Mouse (Mus musculus) heart, postnatal 36 days (tissue): ENCODE data around the gene Dcaf11. TPM values are rescaled to one million over a fixed set of nuclear protein-coding genes. Genes with fewer than 3 reads are reported as not detected.

Experiments
- DNase-seq, 2 experiments: peaks; one replicate each; pipeline ENCODE4 v3.0.0; 2021 to 2022
- intact Hi-C: fragments of 180-260 bp; cut with DNase I; formaldehyde crosslinking; loops from one replicate; pipeline ENCODE4 v1.15.1; 2025
- total RNA-seq, 2 experiments: library from RNA; stranded (reverse); gene quantifications; 2 replicates each; pipeline ENCODE4 v1.2.3; 2021

Dcaf11 gene
- total RNA-seq, 2 experiments from 2014 or later = 138 to 148 TPM

GRCm38 (mm10) chr14:55581981-55582681 is 22.3 kb downstream of the Dcaf11 start:
- no peak for DNase-seq
- intact Hi-C loops = no loop called here

GRCm38 (mm10) chr14:55584303-55584701 is 24.5 kb downstream of the Dcaf11 start:
- intact Hi-C loops = no loop called here
- DNase-seq = no peak

DNA sequence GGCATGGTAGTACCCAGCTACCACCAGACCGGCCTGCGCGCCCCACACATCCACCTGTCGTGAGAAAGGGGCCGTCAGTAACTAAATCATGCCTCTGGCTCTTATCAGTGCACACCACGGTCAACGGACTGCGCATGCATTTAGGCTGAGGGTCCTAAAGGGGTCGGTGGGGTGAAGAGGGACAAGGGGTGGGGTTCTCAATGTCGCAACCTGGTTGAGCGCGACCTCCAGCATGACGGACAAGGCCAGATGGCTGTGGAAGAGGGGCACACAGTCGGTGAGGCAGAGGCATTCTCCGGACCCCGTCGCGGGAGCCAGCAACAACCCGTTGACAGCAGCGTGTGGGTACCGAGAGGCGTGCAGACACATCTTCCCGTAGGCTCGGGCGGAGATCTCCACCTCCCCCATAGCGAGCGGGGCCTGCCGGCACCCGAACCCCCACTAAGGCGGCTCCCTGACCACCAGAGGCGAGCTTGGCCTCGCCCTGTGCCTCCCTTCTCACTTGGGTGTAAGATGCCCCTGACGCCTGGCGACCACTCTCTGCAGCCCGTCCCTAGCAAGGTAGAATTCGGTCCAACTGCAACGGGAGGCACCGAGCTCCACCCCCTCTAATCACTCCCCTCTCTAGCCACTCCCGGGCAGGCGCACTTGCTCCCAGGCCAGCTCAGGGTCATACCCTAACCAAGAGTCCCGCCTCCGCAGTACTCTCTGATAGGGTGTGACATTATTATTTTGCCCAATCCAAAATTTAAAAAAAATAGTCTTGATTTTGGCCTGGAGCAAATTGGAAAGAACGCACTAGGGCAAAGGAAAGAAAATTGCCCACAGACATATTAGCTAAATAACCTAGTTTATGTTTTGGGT is 25.1 kb downstream of the Dcaf11 start, which contains the start of gene Emc9:
Gene Emc9 (minus strand): TSS at position 601 of the 864 bp plus-strand sequence.
- peak; percentile 77 to 81 for DNase-seq
- intact Hi-C loops = no loop called here

- intact Hi-C loops = no loop called here
- no peak for DNase-seq
These were observed 25.8 kb downstream of the Dcaf11 start for GRCm38 (mm10) chr14:55585566-55585960.

- DNase-seq = no peak
- intact Hi-C loops = no loop called here
These were observed 26.3 kb downstream of the Dcaf11 start for GRCm38 (mm10) chr14:55586149-55586548.

DNA sequence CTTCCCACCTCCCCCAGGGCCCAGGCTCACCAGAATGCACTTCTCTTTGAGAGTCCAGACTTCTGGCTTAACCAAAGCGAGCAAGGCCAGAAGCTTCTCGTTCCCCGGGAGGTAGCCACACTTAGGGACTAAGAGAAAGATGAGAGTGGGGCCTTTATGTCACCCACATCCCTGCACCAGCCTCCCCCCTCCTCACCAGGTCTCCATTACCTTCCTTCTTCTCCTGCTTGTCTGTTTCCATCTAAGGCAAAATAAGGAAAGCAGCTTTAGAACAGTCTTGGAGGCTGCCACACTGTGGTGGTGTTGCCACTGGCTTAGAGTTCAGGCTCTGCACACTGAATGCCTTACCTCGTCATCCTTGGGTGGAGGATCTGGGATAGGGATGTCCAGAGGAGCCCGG is 29.5 kb downstream of the Dcaf11 start:
- DNase-seq = no peak
- intact Hi-C loops = no loop called here

- no peak for DNase-seq
- intact Hi-C loops = no loop called here
These were observed 30.1 kb downstream of the Dcaf11 start for GRCm38 (mm10) chr14:55589771-55590448.

- intact Hi-C loops = no loop called here
- peak in 1 of 2 experiments; percentile 90 for DNase-seq
These were observed 31.0 kb downstream of the Dcaf11 start, which contains the start of gene Psme2 for GRCm38 (mm10) chr14:55590748-55591330. Psme2 (minus strand) TSS chr14:55591113.

GRCm38 (mm10) chr14:55591331-55591891 is 31.6 kb downstream of the Dcaf11 start, which contains the start of gene Rnf31:
Rnf31 (plus strand) TSS chr14:55591708.
- DNase-seq = peak; percentile 91
- intact Hi-C loops = no loop called here

DNA sequence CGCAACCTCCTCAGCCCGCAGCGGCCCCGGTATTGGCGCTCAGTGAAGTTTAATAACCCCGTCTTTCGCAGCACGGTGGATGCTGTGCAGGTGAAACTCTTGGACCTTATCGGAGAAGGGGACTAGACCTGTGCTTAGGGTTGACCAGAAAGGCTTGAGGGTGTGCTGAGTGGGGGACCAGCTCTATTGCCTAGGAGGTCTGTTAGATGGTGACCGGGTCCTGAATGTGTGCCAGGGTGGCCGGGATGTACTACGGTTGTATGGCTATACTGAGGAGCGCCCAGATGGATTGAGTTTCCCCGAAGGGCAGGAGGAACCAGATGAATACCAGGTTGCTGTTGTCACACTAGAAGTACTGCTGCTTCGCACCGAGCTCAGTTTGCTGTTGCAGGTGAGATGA is 32.4 kb downstream of the Dcaf11 start:
- intact Hi-C loops = loop anchor here (2.0 kb wide), 1 partner anchor 15 kb away; no protein-coding TSS in a partner anchor

GRCm38 (mm10) chr14:55596036-55596690 is 36.4 kb downstream of the Dcaf11 start:
- no peak for DNase-seq
- intact Hi-C loops = no loop called here

More for the DNA sequence above, 32.4 kb downstream of the Dcaf11 start:
- no peak for DNase-seq

GRCm38 (mm10) chr14:55598521-55599390 is 39.0 kb downstream of the Dcaf11 start:
- intact Hi-C loops = no loop called here
- DNase-seq = no peak

GRCm38 (mm10) chr14:55603271-55603632 is 43.4 kb downstream of the Dcaf11 start, which contains the start of gene Irf9:
Irf9 (plus strand) TSS chr14:55603571.
- intact Hi-C loops = loop anchor here (2.0 kb wide), 1 partner anchor 104 kb away; no protein-coding TSS in a partner anchor

GRCm38 (mm10) chr14:55603633-55604576 is 44.1 kb downstream of the Dcaf11 start:
- intact Hi-C loops = loop anchor here (2.0 kb wide), 2 partner anchors 27 to 105 kb away; no protein-coding TSS in a partner anchor
- DNase-seq = peak; percentile 90 to 93

More at GRCm38 (mm10) chr14:55603271-55603632, 43.4 kb downstream of the Dcaf11 start, which contains the start of gene Irf9:
- no peak for DNase-seq

DNA sequence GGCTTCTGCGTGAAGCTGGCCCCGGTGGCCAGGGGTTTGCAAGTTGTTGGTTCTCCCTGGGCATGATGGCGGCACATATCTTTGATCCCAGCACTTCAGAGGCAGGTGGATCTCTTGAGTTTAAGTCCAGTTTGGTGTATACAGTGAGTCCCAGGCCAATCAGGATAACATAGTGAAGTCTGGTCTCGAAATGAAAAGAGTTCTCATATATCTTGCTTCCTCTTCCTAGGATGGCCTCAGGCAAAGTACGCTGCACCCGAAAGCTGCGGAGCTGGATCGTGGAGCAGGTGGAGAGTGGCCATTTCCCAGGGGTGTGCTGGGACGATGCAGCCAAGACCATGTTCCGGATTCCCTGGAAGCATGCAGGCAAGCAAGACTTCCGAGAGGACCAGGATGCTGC is 45.0 kb downstream of the Dcaf11 start:
- no peak for DNase-seq
- intact Hi-C loops = loop anchor here (2.0 kb wide), 1 partner anchor 26 kb away; no protein-coding TSS in a partner anchor

GRCm38 (mm10) chr14:55605743-55606459 is 46.1 kb downstream of the Dcaf11 start:
- intact Hi-C loops = loop anchor here (2.0 kb wide), 2 partner anchors 13 to 25 kb away; no protein-coding TSS in a partner anchor
- no peak for DNase-seq
